Mouse (Mus musculus): ENCODE measurements around the gene Stk31.

Gene Stk31

DNA sequence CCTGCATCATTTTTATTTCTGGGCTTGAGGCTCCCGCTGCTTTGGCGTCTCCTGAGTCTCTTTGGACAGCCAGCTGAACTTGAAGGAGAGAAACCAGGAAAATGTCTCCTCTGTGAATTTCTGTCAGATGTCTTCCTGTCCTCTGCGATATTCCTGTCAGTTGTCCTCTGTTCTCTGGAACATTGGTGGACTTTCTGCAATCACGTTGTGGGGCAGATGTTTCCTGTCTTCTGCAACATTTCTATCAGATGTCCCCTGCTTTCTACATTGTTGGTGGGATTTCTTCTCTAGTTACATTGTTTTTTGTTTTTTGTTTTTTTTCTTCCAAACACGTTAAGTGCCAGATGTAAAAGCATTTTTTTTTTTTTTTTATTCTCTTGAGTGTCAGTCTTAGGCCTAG is 62.7 kb downstream of the Stk31 start:
- H3K9me3 ChIP-seq (ENCODE audit: low read length), result peaks cover 4% of the 10 kb centered on the region; the same call in 1 of the 2 replicates
- H3K4me1 ChIP-seq (replicated peaks; ENCODE audit: low read depth, low read length), result no peaks in the 10 kb centered on the region
- no peaks in the 10 kb centered on the region for H3K36me3 ChIP-seq (ENCODE audit: insufficient read depth, low read length)
- no peak for TF ChIP-seq CTCF (conservative IDR thresholded peaks at IDR 0.05; ENCODE audit: low read length)
- no peak for TF ChIP-seq POU5F1 (IDR thresholded peaks at IDR 0.05; ENCODE audit: borderline replicate concordance, low read length)
- TF ChIP-seq NANOG (IDR thresholded peaks at IDR 0.05; ENCODE audit: borderline replicate concordance, low read length), result no peak
- no peak overlapping the region for H3K4me3 ChIP-seq (replicated peaks; ENCODE audit: low read length)
- no peaks in the 10 kb centered on the region for H3K27me3 ChIP-seq (ENCODE audit: insufficient read depth, low read length)

DNA sequence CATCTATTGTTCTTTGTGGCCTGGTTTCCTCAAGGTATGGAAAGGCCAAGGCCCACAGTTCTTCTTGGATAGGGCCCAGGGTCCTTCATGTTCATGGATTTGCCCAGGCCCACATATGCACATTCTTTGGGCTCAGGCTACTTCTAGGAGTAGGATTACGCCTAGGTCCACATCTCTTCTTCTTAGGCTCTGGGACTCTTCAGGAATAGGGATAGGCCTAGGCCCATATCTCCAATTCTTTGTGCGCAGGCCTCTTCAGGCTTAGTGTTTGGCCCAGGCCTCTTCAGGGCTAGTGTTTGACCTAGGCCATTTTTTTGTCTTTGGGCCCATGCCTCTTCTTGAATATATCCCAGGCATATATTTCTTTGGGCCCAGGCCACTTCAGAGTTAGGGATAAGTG is 87.8 kb downstream of the Stk31 start:
- no peak for TF ChIP-seq CTCF (conservative IDR thresholded peaks at IDR 0.05; ENCODE audit: low read length)
- no peak for TF ChIP-seq POU5F1 (IDR thresholded peaks at IDR 0.05; ENCODE audit: borderline replicate concordance, low read length)
- TF ChIP-seq NANOG (IDR thresholded peaks at IDR 0.05; ENCODE audit: borderline replicate concordance, low read length), result no peak
- Histone ChIP-seq H3K9me3 (ENCODE audit: low read length) (peaks cover 56% of the 10 kb centered on the region), H3K4me3 (replicated peaks; ENCODE audit: low read length) (no peak overlapping the region), H3K4me1 (replicated peaks; ENCODE audit: low read depth, low read length) (no peaks in the 10 kb centered on the region), H3K36me3 (ENCODE audit: insufficient read depth, low read length) (peaks cover 2% of the 10 kb centered on the region; the same call in 1 of the 2 replicates), H3K27me3 (ENCODE audit: insufficient read depth, low read length) (no peaks in the 10 kb centered on the region)

DNA sequence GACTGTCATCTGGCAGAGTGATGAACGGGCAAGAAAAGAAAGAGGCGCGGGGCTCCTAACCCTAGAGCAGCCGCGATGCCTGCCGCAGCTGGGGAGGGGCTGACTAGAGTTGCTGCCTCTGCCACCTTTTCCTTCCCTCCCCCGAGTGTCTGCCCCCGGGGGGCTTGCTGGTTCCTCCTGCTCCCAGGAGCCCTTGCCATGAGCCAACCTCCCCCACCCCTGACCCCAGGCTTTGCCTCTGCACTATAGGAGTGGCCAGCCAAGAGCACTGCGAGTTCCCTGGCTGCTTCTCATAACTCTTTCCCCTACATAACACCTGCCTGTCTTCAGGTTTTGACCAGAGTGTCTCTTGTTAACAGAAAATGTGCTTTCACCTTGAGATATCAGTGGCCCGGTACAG is 96.1 kb downstream of the Stk31 start:
- H3K4me1 ChIP-seq (replicated peaks; ENCODE audit: low read depth, low read length), result no peaks in the 10 kb centered on the region
- no peak for TF ChIP-seq CTCF (conservative IDR thresholded peaks at IDR 0.05; ENCODE audit: low read length)
- no peak for TF ChIP-seq POU5F1 (IDR thresholded peaks at IDR 0.05; ENCODE audit: borderline replicate concordance, low read length)
- TF ChIP-seq NANOG (IDR thresholded peaks at IDR 0.05; ENCODE audit: borderline replicate concordance, low read length), result no peak
- H3K4me3 ChIP-seq (replicated peaks; ENCODE audit: low read length), result no peak overlapping the region
- H3K27me3 ChIP-seq (ENCODE audit: insufficient read depth, low read length), result no peaks in the 10 kb centered on the region
- peaks cover 2% of the 10 kb centered on the region; the same call in 1 of the 2 replicates for H3K36me3 ChIP-seq (ENCODE audit: insufficient read depth, low read length)
- peaks cover 47% of the 10 kb centered on the region for H3K9me3 ChIP-seq (ENCODE audit: low read length)

DNA sequence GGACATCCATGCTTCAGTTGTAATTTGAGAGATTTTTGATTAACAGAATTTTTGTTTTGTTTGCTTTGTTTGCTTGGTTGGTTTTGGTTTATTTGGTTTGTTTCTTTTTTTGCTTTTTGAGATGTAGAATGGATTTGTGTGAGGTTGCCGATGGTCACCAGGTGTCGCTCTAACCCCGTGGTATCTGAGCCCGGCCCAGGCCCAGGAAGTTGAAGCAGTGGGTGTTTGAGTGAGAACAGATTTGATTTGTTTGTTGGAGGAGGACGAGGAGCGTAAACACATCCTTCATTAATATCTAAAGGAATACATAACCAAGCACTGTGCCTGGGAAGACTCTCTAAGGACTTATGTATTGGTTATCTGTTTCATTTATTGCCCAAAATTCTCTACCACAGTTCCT is 123.6 kb downstream of the Stk31 start:
- Histone ChIP-seq H3K4me1 (replicated peaks; ENCODE audit: low read depth, low read length) (no peaks in the 10 kb centered on the region), H3K36me3 (ENCODE audit: insufficient read depth, low read length) (no peaks in the 10 kb centered on the region), H3K27me3 (ENCODE audit: insufficient read depth, low read length) (no peaks in the 10 kb centered on the region), H3K9me3 (ENCODE audit: low read length) (no peaks in the 10 kb centered on the region), H3K4me3 (replicated peaks; ENCODE audit: low read length) (no peak overlapping the region)
- TF ChIP-seq POU5F1 (IDR thresholded peaks at IDR 0.05; ENCODE audit: borderline replicate concordance, low read length) (no peak), CTCF (conservative IDR thresholded peaks at IDR 0.05; ENCODE audit: low read length) (peak; percentile 71)
